Mouse (Mus musculus) megakaryocyte-erythroid progenitor cell, adult 5-6 weeks (primary cell): ENCODE results near the gene Slc1a4. TPM values are rescaled to one million over a fixed set of nuclear protein-coding genes. Genes with fewer than 3 reads are reported as not detected.

Experiments
- ATAC-seq: replicated peaks from 2 replicates; pipeline ENCODE4 v1.8.0; 2016; ENCODE audit warnings: mild to moderate bottlenecking, inconsistent platforms; ENCODE audit not compliant: severe bottlenecking, poor library complexity, low FRiP score, low TSS enrichment
- total RNA-seq, 2 experiments: library from RNA; stranded (forward) in 1 of 2; stranded (reverse) in 1 of 2; fragments of 200-1000, 215-1000 nt in 1 of 2; fragments of >200 nt in 1 of 2; fragmentation: Nextera tagmentation in 1 of 2; gene quantifications; 2 replicates each; pipeline ENCODE4 v1.2.3; 2014 to 2017

The Slc1a4 gene
- total RNA-seq, 2 experiments from 2014 or later = 2.1 to 2.9 TPM

DNA sequence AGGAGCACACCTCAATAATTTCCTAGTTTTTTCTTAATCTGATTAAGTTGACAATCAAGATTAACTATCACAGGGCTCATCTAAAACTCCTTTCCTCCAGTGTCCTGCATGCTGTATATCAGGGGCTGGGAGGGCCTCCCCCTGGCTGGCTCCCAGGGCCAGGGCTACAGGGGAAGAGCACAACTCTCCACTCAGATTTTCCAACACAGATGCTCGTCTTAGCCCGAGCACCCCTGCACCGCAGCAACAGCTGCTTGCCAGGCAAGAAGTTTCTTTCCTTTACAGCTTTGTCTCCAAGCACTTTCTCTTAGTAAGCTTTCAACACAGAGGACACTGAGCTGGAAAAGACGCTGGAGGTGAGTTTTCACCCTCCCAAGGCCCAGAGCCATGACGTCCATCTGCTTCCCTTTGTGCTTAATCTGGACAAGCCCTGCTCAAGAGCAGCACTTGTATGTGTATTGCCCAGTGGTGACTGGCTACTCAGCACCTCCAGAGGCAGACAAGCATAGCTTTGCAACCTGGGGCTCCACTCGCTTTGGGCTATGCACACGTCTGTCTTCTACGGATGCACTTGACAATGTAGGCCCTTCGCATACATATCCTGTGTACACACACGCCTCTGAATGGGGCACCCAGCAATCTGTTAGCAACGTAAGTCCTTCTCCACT lies 6.1 kb downstream of the Slc1a4 start:
- no peak for ATAC-seq

DNA sequence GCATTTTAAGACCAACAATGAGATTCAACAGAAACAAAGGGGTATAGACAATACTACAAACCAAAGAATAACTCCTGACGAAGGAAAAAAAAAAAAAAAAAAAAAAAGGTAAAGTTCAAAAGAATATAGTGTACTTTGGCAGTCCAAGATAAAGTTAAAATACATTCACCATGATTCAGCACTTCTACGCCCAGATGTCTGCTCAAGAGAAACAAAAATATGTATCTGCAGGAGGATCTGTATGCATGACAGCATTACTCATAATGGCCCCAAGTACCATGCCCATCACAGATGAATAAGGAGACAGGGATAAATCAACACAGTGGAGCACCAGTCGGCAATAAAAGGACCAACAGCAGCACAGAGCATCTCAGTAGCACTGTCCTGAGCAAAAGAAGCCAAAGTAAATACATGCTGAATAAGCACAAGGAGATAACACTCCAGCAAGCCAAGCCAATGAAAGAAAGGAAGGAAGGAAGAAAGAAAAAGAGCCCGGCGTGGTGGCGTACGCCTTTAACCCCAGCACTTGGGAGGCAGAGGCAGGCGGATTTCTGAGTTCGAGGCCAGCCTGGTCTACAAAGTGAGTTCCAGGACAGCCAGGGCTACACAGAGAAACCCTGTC lies 7.3 kb downstream of the Slc1a4 start:
- ATAC-seq = peak; percentile 77

DNA sequence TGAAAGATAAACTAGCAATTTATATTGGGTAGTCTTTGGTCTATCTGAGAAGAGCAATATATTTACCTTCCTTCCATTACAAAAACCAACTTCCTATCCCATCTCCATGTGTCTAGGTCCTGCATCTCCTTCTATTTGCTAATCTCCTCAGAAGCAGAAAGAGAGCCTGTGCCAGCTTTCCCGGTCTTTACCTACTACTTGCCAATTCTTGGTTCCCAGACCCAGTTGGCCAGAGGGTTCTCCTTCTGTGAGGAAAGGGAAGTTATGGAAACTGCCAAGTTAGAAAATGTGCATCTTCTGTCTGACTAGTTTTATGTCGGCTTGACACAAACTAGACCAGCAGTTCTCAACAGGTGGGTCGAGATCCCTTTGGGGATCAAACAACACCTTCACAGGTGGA lies 8.5 kb downstream of the Slc1a4 start:
- ATAC-seq = no peak

DNA sequence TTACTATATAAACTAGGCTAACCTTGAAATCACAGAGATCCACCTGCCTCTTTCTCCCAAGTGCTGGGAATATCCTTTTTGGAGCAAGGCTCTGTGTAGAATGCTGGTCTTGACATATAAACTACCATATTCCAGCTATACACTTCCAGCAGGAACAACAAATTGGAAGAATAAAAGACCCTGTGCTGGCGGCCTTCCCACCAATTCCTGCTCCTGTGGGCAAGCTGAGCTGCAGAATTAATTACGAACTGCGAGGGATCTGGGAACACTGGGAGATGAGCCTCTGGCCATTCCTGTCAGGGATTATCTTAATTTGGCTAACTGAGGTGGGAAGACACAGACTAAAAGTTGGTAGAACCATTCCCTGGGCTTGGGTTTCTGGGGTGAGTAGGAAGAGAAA lies 10.1 kb downstream of the Slc1a4 start:
- ATAC-seq = no peak

DNA sequence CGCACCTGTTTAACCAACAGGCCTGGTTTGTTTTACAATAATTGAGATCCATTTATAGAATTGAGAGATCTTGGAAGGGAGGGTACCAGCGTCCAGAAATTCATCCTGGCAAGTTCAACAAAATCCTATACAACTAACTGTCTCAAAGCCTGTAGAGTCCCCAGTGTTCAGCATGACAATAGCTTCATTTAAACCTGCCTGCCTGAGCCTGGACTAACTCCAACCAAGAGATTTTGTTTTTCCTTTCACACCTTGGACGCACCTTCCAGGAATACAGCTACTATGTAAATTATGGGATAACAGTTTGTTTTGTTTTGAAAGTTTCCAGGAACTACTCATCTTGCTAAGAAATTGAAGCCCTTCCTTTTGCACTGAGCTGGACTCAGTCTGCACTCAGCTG lies 11.9 kb downstream of the Slc1a4 start:
- ATAC-seq = no peak

DNA sequence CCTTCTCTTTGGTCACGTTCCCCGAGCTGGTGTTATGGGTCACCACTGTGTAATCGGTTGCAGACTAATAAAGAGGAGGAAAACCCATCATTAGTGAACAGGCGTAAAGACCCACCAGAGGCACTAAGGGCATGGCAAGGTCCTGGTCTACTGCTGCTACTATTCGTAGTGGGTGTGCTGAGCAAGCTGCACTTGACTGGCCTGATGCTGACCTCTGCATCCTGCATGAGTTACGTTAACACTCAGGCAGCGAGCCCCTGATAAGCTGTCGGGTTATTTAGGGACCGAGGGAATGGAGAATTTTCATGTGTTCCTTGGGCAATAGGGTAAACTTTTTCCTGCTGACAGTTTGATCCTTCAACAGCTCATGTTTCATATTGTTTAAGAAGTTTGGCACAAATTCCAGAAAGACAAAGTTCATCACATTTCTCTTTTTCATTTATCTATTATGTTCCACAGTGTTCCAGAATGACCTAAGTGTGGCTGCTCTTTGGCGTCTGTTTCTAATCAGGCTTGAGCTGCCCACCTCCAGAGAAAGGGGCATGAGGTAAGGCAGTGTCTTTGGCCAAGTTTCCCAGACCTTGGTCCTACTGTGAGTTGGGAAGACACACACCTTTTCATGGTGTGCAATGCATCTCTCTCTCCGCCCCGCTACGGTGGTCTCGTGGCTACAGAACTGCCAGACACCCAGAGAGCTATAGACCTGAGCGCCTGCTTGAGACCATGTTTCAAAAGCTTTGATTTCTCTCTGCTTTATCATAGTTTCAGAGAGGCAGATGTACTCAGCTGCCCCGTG lies 13.7 kb downstream of the Slc1a4 start:
- no peak for ATAC-seq

DNA sequence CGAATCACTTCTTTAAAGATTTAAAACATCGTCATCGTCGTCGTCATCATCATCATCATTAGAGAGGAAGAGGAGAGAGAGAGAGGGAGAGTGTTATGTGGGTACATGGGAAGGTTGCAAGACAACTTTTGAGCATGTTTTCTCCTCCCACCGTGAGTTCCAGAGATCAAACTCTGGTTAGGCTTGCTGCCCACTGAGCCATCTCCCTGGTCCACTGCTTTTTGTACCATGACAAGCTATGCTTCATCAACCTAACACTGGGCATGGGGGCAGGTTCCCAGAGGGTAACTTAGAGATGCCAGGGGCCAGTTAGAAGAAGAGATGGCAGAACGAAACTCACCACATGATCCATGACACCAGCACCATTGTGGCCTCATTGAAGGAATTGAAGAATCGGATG lies 18.9 kb downstream of the Slc1a4 start:
- no peak for ATAC-seq

DNA sequence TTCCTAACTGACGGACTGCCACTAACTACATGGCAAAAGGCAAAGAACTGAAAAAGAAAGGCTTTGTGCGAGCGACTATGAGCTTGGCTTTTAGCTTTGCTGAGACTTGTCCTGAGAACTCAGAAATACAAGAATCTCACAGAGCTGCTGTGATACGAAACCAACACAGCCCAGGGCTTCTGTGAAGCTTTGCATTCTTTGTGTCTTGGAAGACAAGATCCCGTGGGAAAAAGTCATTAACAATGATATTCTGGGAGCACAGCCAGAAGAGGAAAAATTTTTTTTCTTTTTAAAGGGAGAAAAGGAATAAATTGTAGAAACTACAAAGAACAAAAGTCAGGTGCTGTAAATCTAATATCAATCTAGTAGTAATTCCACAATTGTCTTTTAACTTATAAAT lies 23.5 kb downstream of the Slc1a4 start:
- no peak for ATAC-seq

DNA sequence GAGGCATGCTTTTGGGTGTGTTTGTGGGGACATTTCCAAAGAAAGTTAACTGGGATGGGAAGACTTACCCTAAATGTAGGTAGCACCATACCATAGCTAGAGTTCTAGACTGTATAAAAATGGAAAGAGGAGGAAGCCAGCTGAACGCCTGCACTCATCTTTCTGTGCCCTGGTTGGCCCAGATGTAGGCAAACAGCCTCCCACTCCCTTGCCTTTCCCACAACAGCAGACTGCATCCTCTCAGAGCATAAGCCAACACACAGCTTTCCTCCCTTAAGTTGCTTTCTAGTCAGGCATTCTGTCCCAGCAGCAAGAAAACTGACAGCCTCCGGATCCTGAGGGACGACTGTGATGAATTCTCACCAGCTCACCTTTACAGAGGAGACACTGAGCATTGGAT lies 25.1 kb downstream of the Slc1a4 start:
- ATAC-seq = no peak

DNA sequence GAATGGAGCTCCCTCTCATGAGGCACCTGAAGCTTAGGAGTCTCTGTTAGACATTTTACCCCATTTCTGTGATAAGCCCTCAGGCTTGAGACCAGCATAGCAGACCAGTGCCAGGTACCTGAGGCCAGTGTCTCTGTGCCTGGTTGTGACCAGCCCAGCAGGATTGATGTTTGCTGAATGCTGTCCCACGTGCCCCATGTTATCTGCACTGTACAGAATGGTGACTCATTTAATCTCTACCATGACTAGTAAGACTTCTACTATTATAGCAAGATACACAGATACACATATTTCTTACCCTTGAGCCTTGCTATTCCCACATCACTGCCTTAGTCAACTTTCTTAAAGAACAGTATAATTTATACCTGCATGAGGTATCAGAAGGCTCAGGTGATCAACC lies 26.9 kb downstream of the Slc1a4 start:
- peak; percentile 59 for ATAC-seq

DNA sequence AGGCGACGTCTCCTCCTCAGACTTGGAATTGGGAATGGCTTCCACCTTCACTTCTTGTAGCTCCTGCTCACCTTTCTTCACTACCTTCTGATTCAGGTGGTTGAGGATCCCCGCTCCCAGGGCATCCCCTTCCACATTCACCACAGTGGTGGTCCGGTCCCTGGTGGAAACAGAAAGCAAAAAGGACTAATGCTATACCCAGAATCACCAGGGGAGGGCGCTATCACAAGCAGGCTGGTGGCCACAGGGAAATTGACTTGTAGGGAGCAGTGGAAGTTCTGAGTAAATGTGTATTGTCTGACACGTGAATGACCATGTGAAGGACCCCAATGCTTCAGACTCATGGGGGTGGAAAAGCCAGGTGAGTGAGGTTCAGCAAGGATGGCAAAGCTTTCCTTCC lies 28.2 kb downstream of the Slc1a4 start:
- no peak for ATAC-seq

DNA sequence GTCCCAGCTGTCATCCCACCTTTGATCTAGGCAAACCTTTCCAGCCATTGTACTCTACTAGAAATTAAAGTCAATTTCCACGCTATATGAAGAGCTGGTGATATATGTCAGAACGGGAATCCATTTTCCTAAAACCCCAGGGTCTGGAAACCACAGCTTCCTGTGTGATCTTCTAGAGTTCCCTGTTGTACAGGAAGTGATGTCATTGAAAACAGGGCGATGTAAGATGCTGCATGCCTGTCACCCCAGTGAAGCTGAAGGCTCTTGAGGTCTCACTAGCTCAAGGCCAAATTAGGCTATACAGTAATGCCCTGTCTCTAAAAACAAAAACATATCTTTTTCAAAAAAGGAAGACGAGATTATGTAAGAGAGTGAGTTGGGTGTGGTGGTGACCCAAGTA lies 31.2 kb downstream of the Slc1a4 start:
- ATAC-seq = no peak

DNA sequence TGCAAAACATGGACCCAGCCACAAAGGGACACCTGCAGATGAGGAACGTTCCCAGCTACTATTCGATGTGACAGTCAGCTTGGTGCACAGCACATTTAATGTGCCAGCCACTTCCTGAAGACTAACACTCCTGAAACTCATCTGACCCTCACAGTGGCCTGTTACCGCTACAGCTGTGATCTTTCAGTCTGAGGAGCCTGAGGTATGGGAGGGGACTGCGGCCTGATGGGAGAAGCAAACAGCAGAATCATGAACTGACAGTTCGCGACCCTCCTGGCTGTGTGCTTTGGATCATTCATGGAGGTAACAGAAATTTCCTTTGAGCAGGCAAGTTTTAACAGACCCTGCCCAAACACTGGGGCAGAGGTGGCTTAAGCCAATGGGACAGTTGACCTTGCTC lies 31.7 kb downstream of the Slc1a4 start:
- ATAC-seq = no peak

DNA sequence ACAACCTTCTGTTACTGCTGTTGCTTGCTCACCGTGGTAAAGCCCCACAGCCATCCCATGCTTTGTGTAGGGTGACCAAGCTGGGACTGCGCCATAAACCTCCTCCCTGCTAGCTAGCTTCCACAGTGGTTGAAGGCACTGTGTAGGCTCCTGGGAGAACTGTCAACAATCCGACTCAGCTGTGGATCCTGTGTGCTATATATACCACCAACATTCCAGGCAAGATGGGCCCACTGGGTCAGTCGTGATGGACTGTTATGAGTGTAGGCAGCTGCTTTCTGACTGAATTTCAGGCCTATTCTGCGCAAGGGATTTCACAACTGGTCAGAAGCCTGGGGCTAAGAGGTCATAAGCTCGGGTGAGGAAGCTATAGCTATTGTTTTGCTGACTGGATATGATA lies 32.6 kb downstream of the Slc1a4 start:
- ATAC-seq = no peak

DNA sequence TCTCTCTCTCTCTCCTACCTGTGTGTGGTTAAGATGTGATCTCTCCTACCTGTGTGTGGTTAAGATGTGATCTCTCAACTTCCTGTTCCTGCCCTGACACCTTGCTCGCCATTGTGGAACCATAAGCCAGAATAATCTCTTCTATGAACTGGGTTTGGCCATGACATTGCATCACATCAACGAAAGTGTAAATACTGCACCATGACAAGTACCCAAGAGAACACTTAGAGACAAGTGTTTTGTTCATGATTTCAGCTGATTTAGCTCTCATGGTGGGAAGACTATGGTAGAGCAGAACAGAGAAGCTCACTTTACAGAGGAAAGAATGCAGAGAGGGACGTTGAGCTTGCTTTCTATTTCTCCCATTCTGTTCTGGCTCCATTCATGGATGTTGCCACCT lies 48.0 kb downstream of the Slc1a4 start:
- no peak for ATAC-seq

DNA sequence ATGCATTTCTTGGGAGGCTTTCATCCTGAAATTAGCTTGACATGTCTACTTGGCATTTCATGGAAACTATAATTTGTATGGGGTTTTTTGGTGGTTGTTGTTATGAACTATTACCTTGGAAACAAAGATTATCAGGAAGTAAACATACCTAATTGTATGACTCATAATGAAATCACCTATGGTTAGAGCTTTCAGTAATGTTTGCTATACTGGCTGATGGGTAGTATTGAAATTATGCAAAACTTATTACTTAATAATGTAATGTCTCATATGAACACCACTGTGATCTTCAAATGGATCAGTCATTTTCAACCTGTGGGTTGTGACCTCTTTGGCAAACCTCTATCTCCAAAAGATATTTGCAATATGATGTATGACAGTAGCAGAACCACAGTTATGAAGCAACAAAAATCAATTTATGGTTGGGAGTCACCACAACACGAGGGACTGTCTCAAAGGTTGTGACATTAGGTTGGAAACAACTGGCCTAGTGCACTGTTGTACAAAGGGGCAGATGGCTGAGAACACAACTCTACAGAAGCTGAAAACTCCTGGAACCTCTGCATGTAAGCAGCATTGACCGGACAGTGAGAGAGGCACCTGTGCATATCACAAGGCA lies 49.8 kb downstream of the Slc1a4 start:
- no peak for ATAC-seq

DNA sequence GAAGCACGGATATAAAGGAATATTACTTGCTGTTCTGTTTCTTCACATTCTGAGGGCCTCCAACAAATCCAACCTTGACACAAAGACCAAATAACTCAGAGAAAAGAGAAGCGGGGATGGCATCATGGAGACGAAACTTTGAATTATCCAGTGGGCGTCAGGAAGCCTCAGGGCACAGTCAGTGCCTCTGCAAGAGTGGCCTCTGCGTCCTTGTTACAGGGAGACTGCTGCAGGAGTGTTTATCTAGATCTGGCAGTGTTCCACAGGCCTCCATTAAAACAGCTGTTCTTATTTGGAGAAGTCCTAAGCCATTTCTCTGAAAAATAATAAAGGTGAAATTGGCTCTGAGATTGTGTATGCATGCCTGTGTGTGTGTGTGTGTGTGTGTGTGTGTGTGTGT lies 51.5 kb downstream of the Slc1a4 start:
- no peak for ATAC-seq

DNA sequence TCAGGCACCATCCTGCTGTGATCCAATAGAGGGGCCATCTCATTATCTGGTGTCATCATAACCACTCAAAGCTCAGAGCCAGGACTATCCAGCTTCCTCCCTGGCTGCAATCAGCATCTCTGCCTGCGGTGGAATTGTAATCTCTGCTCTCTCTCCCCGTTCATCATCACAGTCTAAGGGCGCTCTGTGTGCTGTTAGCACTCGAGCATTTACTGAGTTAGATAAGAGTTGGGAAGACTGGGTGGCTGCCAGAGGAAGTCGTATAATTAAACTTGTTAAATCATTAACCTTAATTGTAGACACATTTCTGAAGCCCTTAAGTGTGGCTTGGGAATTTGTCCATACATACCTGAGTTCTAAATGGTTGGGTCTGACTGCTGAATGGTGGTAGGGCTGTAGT lies 53.8 kb downstream of the Slc1a4 start:
- no peak for ATAC-seq

DNA sequence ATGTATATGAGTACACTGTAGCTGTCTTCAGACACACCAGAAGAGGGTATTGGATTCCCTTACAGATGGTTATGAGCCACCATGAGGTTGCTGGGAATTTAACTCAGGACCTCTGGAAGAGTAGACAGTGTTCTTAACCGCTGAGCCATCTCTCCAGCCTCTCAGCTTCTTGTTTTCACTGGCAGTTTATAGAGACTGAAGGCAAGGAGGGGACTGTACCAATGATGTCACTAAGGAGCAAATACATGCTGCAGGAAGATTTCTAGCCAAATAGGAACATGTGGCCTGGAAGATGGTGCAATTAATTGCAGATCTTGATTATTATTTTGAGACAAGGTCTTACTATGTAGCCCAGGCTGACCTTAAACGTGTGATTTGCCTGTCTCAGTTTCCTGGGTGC lies 55.4 kb downstream of the Slc1a4 start:
- no peak for ATAC-seq

DNA sequence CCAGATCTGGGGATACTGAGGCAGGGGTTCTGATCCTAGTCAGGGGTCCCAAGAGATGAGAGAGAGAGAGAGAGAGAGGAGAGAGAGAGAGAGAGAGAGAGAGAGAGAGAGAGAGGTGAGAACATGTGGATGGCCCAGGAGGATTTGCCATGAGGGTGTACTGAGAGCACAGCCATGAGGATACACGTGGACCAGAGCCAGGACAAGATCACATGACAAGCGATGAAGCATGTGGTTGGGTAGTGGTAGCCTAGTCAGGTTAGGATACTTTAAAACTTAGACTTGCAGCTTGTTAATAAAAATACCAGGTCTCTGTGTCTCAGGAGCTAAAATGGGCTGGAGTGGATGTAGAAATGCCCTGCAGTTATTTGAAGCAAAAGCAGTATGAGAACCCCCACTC lies 56.5 kb downstream of the Slc1a4 start:
- no peak for ATAC-seq

DNA sequence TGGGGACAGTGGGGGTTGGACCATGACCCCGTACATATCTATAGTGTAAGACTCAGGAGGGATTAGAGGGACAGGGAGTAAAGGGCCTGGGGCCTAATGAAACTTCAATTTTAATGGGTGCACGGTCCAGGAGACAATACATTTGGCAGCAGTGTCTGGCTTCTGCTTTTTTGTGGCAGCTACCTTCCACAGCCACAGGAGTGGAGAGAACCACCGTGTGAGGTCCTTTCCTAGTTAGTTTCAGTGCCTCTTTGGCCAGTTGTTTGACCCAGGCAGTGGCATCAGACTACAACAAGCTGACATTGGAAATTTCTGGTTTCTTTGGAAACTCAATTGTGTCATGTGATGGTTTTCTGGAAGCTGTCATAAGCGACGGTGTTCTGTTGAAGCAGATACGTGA lies 62.6 kb downstream of the Slc1a4 start:
- ATAC-seq = no peak
